Mouse (Mus musculus) midbrain, embryonic 11.5 days (tissue): ENCODE measurements around the gene Il1r2. TPM values are rescaled to one million over a fixed set of nuclear protein-coding genes. Genes with fewer than 3 reads are reported as not detected.

Experiments used
- ATAC-seq: fragments of 200-750 bp; cut with Nextera tagmentation; 2 replicates; pipeline ENCODE4 v1.8.0; 2017; ENCODE audit warnings: moderate TSS enrichment, moderate library complexity; ENCODE audit not compliant: low FRiP score
- DNase-seq: peaks from one replicate; pipeline ENCODE4 v3.0.0; 2015; ENCODE audit warnings: low spot score; ENCODE audit errors: missing footprints
- H3K27ac ChIP-seq: fragments of 300-500 bp; sonication (generic); 2 replicates; pipeline ENCODE4 v1.5.1; 2014; ENCODE audit warnings: low read depth, low read length
- H3K27me3 ChIP-seq: fragments of 300-500 bp; sonication (generic); 2 replicates; pipeline ENCODE4 v1.6.1; 2014; ENCODE audit warnings: mild to moderate bottlenecking, low read length, moderate library complexity, mixed read lengths; ENCODE audit not compliant: control insufficient read depth, insufficient read depth
- H3K36me3 ChIP-seq: fragments of 300-500 bp; sonication (generic); 2 replicates; pipeline ENCODE4 v1.6.1; 2014; ENCODE audit warnings: mild to moderate bottlenecking, low read length, moderate library complexity, mixed read lengths; ENCODE audit not compliant: control insufficient read depth, insufficient read depth
- H3K4me1 ChIP-seq: fragments of 300-500 bp; sonication (generic); 2 replicates; pipeline ENCODE4 v1.6.1; 2014; ENCODE audit warnings: low read length; ENCODE audit not compliant: control insufficient read depth, insufficient read depth
- H3K4me2 ChIP-seq: fragments of 300-500 bp; sonication (generic); 2 replicates; pipeline ENCODE4 v1.6.1; 2014; ENCODE audit warnings: mild to moderate bottlenecking, moderate library complexity
- H3K4me3 ChIP-seq: fragments of 300-500 bp; sonication (generic); 2 replicates; pipeline ENCODE4 v1.5.1; 2014; ENCODE audit warnings: low read depth, low read length
- H3K9ac ChIP-seq: fragments of 300-500 bp; sonication (generic); 2 replicates; pipeline ENCODE4 v1.6.1; 2014; ENCODE audit warnings: low read length
- H3K9me3 ChIP-seq: fragments of 300-500 bp; sonication (generic); 2 replicates; pipeline ENCODE4 v1.6.1; 2016; ENCODE audit warnings: low read length; ENCODE audit not compliant: control insufficient read depth
- WGBS: fragments of 180-500 bp; shearing (Covaris S2); extraction: QIAGEN DNeasy Blood & Tissue Kit; methylation state at CpG from one replicate; pipeline ENCODE4 v1.1.7; 2014; 5-methylcytosine and 5-hydroxymethylcytosine counted together
- polyA plus RNA-seq: library from polyadenylated mRNA; unstranded; fragments of >200 nt; fragmentation: Nextera tagmentation; extraction: Ambion mirVana; gene quantifications from 2 replicates; pipeline ENCODE4 v1.2.1, GENCODE M21; 2014

The Il1r2 gene
- polyA plus RNA-seq, 1 experiment from 2014 or later, result 0.27 TPM

DNA sequence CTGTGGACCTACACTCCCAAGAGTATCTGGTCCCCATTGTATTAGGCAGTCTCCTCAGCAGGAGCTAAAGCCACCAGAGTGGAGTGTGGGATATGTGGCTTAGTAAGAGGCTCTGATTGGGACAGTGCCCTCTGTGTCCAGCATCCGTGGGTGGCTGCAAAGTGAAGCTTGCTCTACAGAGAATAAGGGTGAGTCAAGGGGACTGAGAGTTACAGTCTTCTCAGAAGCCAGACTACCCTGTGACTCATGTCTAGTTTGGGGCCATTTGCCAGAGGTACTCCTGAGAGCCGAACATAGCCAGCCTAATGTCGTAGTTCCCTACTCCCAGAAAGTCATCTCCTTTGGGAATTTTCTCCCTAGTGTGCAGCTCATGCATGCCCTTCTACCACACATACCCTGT, 100.3 kb downstream of the Il1r2 start:
- H3K27ac ChIP-seq, result no peak overlapping the region
- no peak overlapping the region for H3K4me2 ChIP-seq
- no peaks in the 10 kb centered on the region for H3K27me3 ChIP-seq
- 83% methylated on average over 3 of the region's 3 CpGs for WGBS
- H3K9me3 ChIP-seq, result no peaks in the 10 kb centered on the region
- H3K4me1 ChIP-seq, result no peaks in the 10 kb centered on the region
- ATAC-seq, result no peak
- no peak for DNase-seq
- no peak overlapping the region for H3K4me3 ChIP-seq
- H3K36me3 ChIP-seq, result no peaks in the 10 kb centered on the region
- H3K9ac ChIP-seq, result no peak overlapping the region

Other genes starting within 250 kb of the Il1r2 start
- gene Map4k4, start 173.2 kb upstream of the Il1r2 start, polyA plus RNA-seq, result 30.7 and 33.7 TPM in 2 replicates
- 0.96 and 1.0 TPM in 2 replicates for gene Il1r1, start 151.0 kb downstream of the Il1r2 start, polyA plus RNA-seq